Mouse (Mus musculus) thymus, adult 2 months (tissue): ENCODE measurements around the gene Olfr251. TPM values are rescaled to one million over a fixed set of nuclear protein-coding genes. Genes with fewer than 3 reads are reported as not detected.
"Not testable (repeated sequence)": the region's sequence is repeated elsewhere in the genome, so short reads cannot be mapped to it uniquely, and the experiment has no call there.

Experiments
- DNase-seq: peaks from one replicate; pipeline ENCODE4 v3.0.0; 2021
- H3K27ac ChIP-seq: fragments of 200-500 bp; 2 replicates; pipeline ENCODE4 v1.5.1; 2012; ENCODE audit warnings: low read length, control low read depth; ENCODE audit not compliant: control insufficient read depth, insufficient read depth
- H3K27me3 ChIP-seq: fragments of 200-500 bp; 2 replicates; pipeline ENCODE4 v1.6.1; 2012; ENCODE audit warnings: mild to moderate bottlenecking, low read length, moderate library complexity, mixed read lengths; ENCODE audit not compliant: control insufficient read depth, insufficient read depth
- H3K36me3 ChIP-seq: fragments of 200-500 bp; 2 replicates; pipeline ENCODE4 v1.6.1; 2012; ENCODE audit warnings: mild to moderate bottlenecking, low read length, moderate library complexity; ENCODE audit not compliant: control insufficient read depth, insufficient read depth
- H3K4me1 ChIP-seq: fragments of 200-500 bp; replicated peaks from 2 replicates; pipeline ENCODE4 v1.6.1; 2012; ENCODE audit warnings: low read length; ENCODE audit not compliant: control insufficient read depth, insufficient read depth
- H3K4me3 ChIP-seq: fragments of 200-500 bp; 2 replicates; pipeline ENCODE4 v1.5.1; 2012; ENCODE audit warnings: mild to moderate bottlenecking, low read length, control low read depth, moderate library complexity; ENCODE audit not compliant: control insufficient read depth, insufficient read depth
- CTCF ChIP-seq: fragments of 200-500 bp; IDR thresholded peaks from 2 replicates; pipeline ENCODE4 v1.5.1; 2012; ENCODE audit warnings: mild to moderate bottlenecking, control low read depth, low read length, moderate library complexity, borderline replicate concordance; ENCODE audit not compliant: control insufficient read depth, poor library complexity, insufficient read depth; ENCODE audit errors: extremely low read depth
- POLR2A ChIP-seq: fragments of 200-500 bp; IDR thresholded peaks from 2 replicates; pipeline ENCODE4 v1.6.1; 2012; ENCODE audit warnings: mild to moderate bottlenecking, low read length, control low read depth, moderate library complexity; ENCODE audit not compliant: control insufficient read depth, poor library complexity, insufficient read depth; ENCODE audit errors: extremely low read depth
- WGBS: fragments of 180-500 bp; shearing (Covaris S2); methylation state at CpG from one replicate; pipeline ENCODE4 v1.1.7; 2018; 5-methylcytosine and 5-hydroxymethylcytosine counted together
- polyA plus RNA-seq: library from polyadenylated mRNA; depleted of rRNA; stranded (reverse); fragments of >200 nt; gene quantifications from 2 replicates; pipeline ENCODE4 v1.2.3, GENCODE M21; 2012; rRNA removed

Gene Olfr251
- polyA plus RNA-seq = not detected in 2 replicates

DNA sequence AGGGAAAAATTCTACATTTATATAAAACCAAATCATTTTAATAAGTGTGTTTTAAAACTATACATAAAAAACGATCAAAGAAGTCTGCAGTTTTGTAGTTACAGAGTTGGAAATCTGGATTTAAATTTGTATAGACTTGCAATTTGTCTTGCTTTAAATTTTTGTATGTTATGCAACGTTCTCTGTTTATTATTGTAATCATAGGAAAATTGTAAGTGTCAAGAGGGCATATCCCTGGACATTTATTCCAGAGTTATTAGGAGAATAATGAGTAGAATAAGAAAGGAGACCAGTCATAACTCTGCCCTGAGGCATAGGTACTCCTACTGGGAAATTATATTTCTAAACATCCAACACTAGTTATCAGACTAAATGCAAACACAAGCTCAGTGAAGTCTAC lies at the start of gene Olfr251:
TSS of gene Olfr251 (plus strand) at position 301 of the 400 bp plus-strand sequence.
- Histone ChIP-seq H3K4me1 (no peaks in the 10 kb centered on the region), H3K4me3 (no peak within 1 kb of the TSS), H3K27me3 (no peaks in the 10 kb centered on the region), H3K27ac (no peak within 1 kb of the TSS), H3K36me3 (no peaks in the 10 kb centered on the region)
- TF ChIP-seq CTCF (no peak), POLR2A (no peak)
- DNase-seq = no peak
- WGBS = 67% methylated on average over 2 of the region's 2 CpGs

DNA sequence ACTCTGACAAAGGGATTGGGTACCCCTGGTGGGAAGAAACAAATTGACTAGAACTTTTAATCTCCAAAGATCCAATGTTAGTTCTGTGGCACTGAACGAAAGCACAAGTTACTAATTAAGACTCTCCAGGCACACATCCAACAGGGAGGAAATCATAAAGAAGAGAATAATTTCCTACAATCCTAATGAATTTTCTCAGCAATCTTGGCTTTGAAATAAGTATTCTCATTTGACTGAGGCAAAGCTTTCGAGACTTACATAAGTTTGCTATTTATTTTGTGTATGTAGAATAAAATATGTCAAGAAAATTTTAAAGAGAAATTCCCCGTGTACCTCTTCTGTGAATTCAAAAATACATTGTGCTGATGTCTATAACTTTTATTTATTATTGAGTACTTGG lies 48.1 kb upstream of the Olfr251 start, which contains the start of gene Olfr25:
TSS of gene Olfr25 (plus strand) at position 301 of the 400 bp plus-strand sequence.
- H3K36me3 ChIP-seq = no peaks in the 10 kb centered on the region
- TF ChIP-seq CTCF = no peak
- no peak for TF ChIP-seq POLR2A
- no peak within 1 kb of the TSS for H3K27ac ChIP-seq
- no peak within 1 kb of the TSS for H3K4me3 ChIP-seq
- no peaks in the 10 kb centered on the region for H3K4me1 ChIP-seq
- H3K27me3 ChIP-seq = no peaks in the 10 kb centered on the region
- 79% methylated on average over 3 of the region's 3 CpGs for WGBS
- DNase-seq = no peak

- Histone ChIP-seq H3K27ac (no peak within 1 kb of the TSS), H3K4me3 (no peak within 1 kb of the TSS), H3K36me3 (no peaks in the 10 kb centered on the region), H3K27me3 (no peaks in the 10 kb centered on the region), H3K4me1 (no peaks in the 10 kb centered on the region)
- TF ChIP-seq POLR2A (no peak), CTCF (no peak)
- no peak for DNase-seq
- WGBS = 97% methylated on average over 4 of the region's 4 CpGs
These were observed 28.8 kb upstream of the Olfr251 start, which contains the start of gene Olfr898 for GRCm38 (mm10) chr9:38348111-38348510. Gene Olfr898 (plus strand): TSS chr9:38348411.

DNA sequence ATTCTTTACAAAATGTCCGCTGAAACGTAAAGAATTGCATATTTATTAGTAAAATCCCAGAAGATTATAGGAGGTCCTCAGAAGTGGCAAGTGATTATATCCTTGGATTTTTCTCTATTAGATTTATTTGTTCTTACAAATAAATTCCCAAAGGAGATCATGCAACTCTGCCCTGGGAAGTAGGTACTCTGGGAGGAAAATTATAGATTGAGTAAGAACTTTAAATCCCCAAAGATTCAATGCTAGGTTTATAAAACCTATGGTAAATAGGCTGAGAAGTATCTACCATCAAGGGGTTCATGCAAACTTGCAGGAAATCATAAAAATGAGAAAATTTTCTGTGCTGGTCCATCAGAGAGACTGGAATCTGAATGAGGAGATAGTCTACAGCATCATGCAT lies 10.3 kb upstream of the Olfr251 start, which contains the start of gene Olfr250:
TSS of gene Olfr250 (plus strand) at position 301 of the 400 bp plus-strand sequence.
- H3K36me3 ChIP-seq = no peaks in the 10 kb centered on the region
- no peak within 1 kb of the TSS for H3K4me3 ChIP-seq
- 96% methylated on average over 2 of the region's 2 CpGs for WGBS
- H3K27ac ChIP-seq = no peak within 1 kb of the TSS
- no peaks in the 10 kb centered on the region for H3K27me3 ChIP-seq
- no peak for TF ChIP-seq POLR2A
- no peak for TF ChIP-seq CTCF
- DNase-seq = no peak
- no peaks in the 10 kb centered on the region for H3K4me1 ChIP-seq

DNA sequence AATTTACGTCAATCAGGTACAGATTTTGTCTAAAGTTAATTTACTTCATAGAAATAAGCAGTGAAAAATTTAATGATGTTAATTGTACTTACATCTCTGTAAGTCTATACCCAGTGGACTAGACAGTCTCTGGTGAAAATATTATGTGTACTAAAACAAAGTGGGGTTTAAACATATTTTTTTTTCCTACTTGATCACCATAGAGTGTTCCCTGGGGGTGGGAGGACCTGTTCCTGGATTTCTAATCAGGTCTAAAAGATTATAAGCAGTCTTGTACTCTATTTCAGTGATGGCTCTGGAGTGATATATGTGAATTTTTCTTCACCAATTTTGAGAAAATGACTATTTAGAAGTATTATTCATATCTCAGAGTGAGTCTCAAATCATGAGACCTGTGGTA lies 24.5 kb downstream of the Olfr251 start, which contains the start of gene Olfr147:
TSS of gene Olfr147 (plus strand) at position 301 of the 400 bp plus-strand sequence.
- 96% methylated on average over 1 of the region's 1 CpGs for WGBS

DNA sequence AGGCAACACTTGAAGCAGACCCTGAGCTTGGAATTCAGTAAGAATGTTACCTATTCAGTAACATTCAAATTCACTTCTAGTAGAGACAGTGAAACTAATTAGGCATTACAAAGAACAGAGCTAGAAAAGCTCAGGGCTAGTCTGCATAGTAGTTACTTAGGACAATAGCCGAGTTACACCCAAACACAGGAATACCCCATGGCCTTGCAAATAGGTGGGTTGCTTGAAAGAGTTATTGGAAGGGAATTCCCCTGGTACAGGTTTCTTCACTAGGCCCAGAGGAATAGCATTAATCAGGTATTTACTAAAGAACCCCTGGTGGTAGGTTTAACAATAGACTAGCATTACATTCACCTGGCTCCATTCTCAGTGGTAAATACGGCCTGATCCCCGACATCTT lies 30.6 kb downstream of the Olfr251 start:
- H3K27me3 ChIP-seq, DNase-seq, H3K4me3 ChIP-seq, H3K27ac ChIP-seq, H3K36me3 ChIP-seq, H3K4me1 ChIP-seq: not testable (repeated sequence)
- 97% methylated on average over 3 of the region's 3 CpGs for WGBS

More for the DNA sequence above, 24.5 kb downstream of the Olfr251 start, which contains the start of gene Olfr147:
- no peak for TF ChIP-seq POLR2A
- no peak for TF ChIP-seq CTCF
- Histone ChIP-seq H3K27me3 (no peaks in the 10 kb centered on the region), H3K4me3 (no peak within 1 kb of the TSS), H3K4me1 (no peaks in the 10 kb centered on the region), H3K36me3 (no peaks in the 10 kb centered on the region), H3K27ac (no peak within 1 kb of the TSS)
- no peak for DNase-seq

GRCm38 (mm10) chr9:38413502-38413901 lies 36.6 kb downstream of the Olfr251 start:
- H3K27ac ChIP-seq, H3K4me1 ChIP-seq, DNase-seq, H3K36me3 ChIP-seq, H3K27me3 ChIP-seq, H3K4me3 ChIP-seq: not testable (repeated sequence)
- WGBS = 95% methylated on average over 14 of the region's 14 CpGs
